Mouse (Mus musculus) heart, embryonic 11.5 days (tissue): ENCODE measurements around the gene Trp53tg5. TPM values are rescaled to one million over a fixed set of nuclear protein-coding genes. Genes with fewer than 3 reads are reported as not detected.

Experiments
- ATAC-seq: fragments of 200-750 bp; cut with Nextera tagmentation; replicated peaks from 2 replicates; pipeline ENCODE4 v1.8.0; 2017; ENCODE audit warnings: moderate library complexity; ENCODE audit not compliant: insufficient number of reproducible peaks, low FRiP score, low TSS enrichment
- H3K27ac ChIP-seq: fragments of 300-500 bp; sonication (generic); 2 replicates; pipeline ENCODE4 v1.5.1; 2014; ENCODE audit warnings: mild to moderate bottlenecking, low read depth, low read length
- H3K27me3 ChIP-seq: fragments of 300-500 bp; sonication (generic); 2 replicates; pipeline ENCODE4 v1.6.1; 2014; ENCODE audit warnings: mild to moderate bottlenecking, low read length, mixed read lengths; ENCODE audit not compliant: control insufficient read depth, insufficient read depth
- H3K36me3 ChIP-seq: fragments of 300-500 bp; sonication (generic); 2 replicates; pipeline ENCODE4 v1.6.1; 2014; ENCODE audit warnings: mild to moderate bottlenecking, low read length, moderate library complexity, mixed read lengths; ENCODE audit not compliant: control insufficient read depth, insufficient read depth
- H3K4me1 ChIP-seq: fragments of 300-500 bp; sonication (generic); 2 replicates; pipeline ENCODE4 v1.6.1; 2014; ENCODE audit warnings: low read length; ENCODE audit not compliant: control insufficient read depth, insufficient read depth
- H3K4me2 ChIP-seq: fragments of 300-500 bp; sonication (generic); 2 replicates; pipeline ENCODE4 v1.6.1; 2014; ENCODE audit warnings: mild to moderate bottlenecking, moderate library complexity
- H3K4me3 ChIP-seq: fragments of 300-500 bp; sonication (generic); 2 replicates; pipeline ENCODE4 v1.5.1; 2014; ENCODE audit warnings: low read depth, low read length
- H3K9ac ChIP-seq: fragments of 300-500 bp; sonication (generic); 2 replicates; pipeline ENCODE4 v1.6.1; 2014; ENCODE audit warnings: mild to moderate bottlenecking, low read depth, low read length, moderate library complexity
- H3K9me3 ChIP-seq: fragments of 300-500 bp; sonication (generic); replicated peaks from 2 replicates; pipeline ENCODE4 v1.6.1; 2016; ENCODE audit warnings: low read length; ENCODE audit not compliant: control insufficient read depth
- WGBS: fragments of 180-500 bp; shearing (Covaris S2); extraction: QIAGEN DNeasy Blood & Tissue Kit; methylation state at CpG from one replicate; pipeline ENCODE4 v1.1.7; 2014; ENCODE audit not compliant: insufficient replicate concordance; 5-methylcytosine and 5-hydroxymethylcytosine counted together
- polyA plus RNA-seq: library from polyadenylated mRNA; unstranded; fragments of >200 nt; fragmentation: Nextera tagmentation; extraction: Ambion mirVana; gene quantifications from 2 replicates; pipeline ENCODE4 v1.2.1, GENCODE M21; 2014

The Trp53tg5 gene
- polyA plus RNA-seq, 1 experiment from 2014 or later: not detected

GRCm38 (mm10) chr2:164421979-164422378 lies 51.5 kb downstream of the Trp53tg5 start:
- no peaks in the 10 kb centered on the region for H3K4me1 ChIP-seq
- no peak overlapping the region for H3K4me3 ChIP-seq
- 0 out of 2 replicates have a peak, but pooled peaks cover 3% of the 10 kb centered on the region for H3K27me3 ChIP-seq
- no peak overlapping the region for H3K27ac ChIP-seq
- H3K36me3 ChIP-seq: 0 out of 2 replicates have a peak, but pooled peaks cover 5% of the 10 kb centered on the region
- H3K4me2 ChIP-seq: no peak overlapping the region
- no peaks in the 10 kb centered on the region for H3K9me3 ChIP-seq
- no peak overlapping the region for H3K9ac ChIP-seq
- 78% methylated on average over 8 of the region's 8 CpGs for WGBS
- no peak for ATAC-seq

- Histone ChIP-seq H3K4me2 (no peak overlapping the region), H3K4me1 (no peaks in the 10 kb centered on the region), H3K27ac (no peak overlapping the region), H3K9ac (no peak overlapping the region), H3K9me3 (no peaks in the 10 kb centered on the region), H3K4me3 (no peak overlapping the region), H3K36me3 (0 out of 2 replicates have a peak, but pooled peaks cover 3% of the 10 kb centered on the region), H3K27me3 (0 out of 2 replicates have a peak, but pooled peaks cover 3% of the 10 kb centered on the region)
- 80% methylated on average over 7 of the region's 7 CpGs for WGBS
- ATAC-seq: no peak
Observed at GRCm38 (mm10) chr2:164421306-164421705, 52.2 kb downstream of the Trp53tg5 start.

Other genes starting within 250 kb of the Trp53tg5 start
- not detected in 2 replicates for gene Svs2, start 235.3 kb downstream of the Trp53tg5 start, polyA plus RNA-seq
- gene Svs3b, start 217.1 kb downstream of the Trp53tg5 start, polyA plus RNA-seq: not detected in 2 replicates
- not detected in 2 replicates for gene Svs4, start 195.3 kb downstream of the Trp53tg5 start, polyA plus RNA-seq
- gene Svs3a, start 184.5 kb downstream of the Trp53tg5 start, polyA plus RNA-seq: not detected in 2 replicates
- not detected in 2 replicates for gene Svs6, start 157.0 kb downstream of the Trp53tg5 start, polyA plus RNA-seq
- not detected in 2 replicates for gene Svs5, start 141.0 kb downstream of the Trp53tg5 start, polyA plus RNA-seq
- 0.39 and 0.97 TPM in 2 replicates for gene Slpi, start 84.6 kb downstream of the Trp53tg5 start, polyA plus RNA-seq
- gene Rbpjl, start 70.6 kb downstream of the Trp53tg5 start, polyA plus RNA-seq: 0.06 and 0.19 TPM in 2 replicates
- gene Matn4, start 68.6 kb downstream of the Trp53tg5 start, polyA plus RNA-seq: 0.34 and 0.77 TPM in 2 replicates
- gene Sdc4, start 29.8 kb downstream of the Trp53tg5 start, polyA plus RNA-seq: 33.9 and 34.6 TPM in 2 replicates
- 37.0 and 42.3 TPM in 2 replicates for gene Sys1, start 16.8 kb downstream of the Trp53tg5 start, polyA plus RNA-seq
- 4.8 and 8.4 TPM in 2 replicates for gene Gm20458, start 12.8 kb downstream of the Trp53tg5 start, polyA plus RNA-seq
- 16.5 and 21.9 TPM in 2 replicates for gene Dbndd2, start 12.4 kb upstream of the Trp53tg5 start, polyA plus RNA-seq
- 63.0 and 66.0 TPM in 2 replicates for gene Pigt, start 23.8 kb upstream of the Trp53tg5 start, polyA plus RNA-seq
- gene Wfdc2, start 88.7 kb upstream of the Trp53tg5 start, polyA plus RNA-seq: 6.6 and 10.3 TPM in 2 replicates
- not detected in 2 replicates for gene Spint3, start 99.7 kb upstream of the Trp53tg5 start, polyA plus RNA-seq
- not detected in 2 replicates for gene Wfdc6a, start 111.7 kb upstream of the Trp53tg5 start, polyA plus RNA-seq
- gene Eppin, start 119.9 kb upstream of the Trp53tg5 start, polyA plus RNA-seq: not detected in 2 replicates
- gene Wfdc6b, start 139.8 kb upstream of the Trp53tg5 start, polyA plus RNA-seq: not detected in 2 replicates
- gene Wfdc8, start 139.9 kb upstream of the Trp53tg5 start, polyA plus RNA-seq: not detected in 2 replicates
- gene Wfdc16, start 165.1 kb upstream of the Trp53tg5 start, polyA plus RNA-seq: not detected in 2 replicates
- gene Wfdc10, start 182.3 kb upstream of the Trp53tg5 start, polyA plus RNA-seq: 0.53 TPM in 1 of 2 replicates, not detected in the other
- gene Wfdc9, start 182.9 kb upstream of the Trp53tg5 start, polyA plus RNA-seq: not detected in 2 replicates
- not detected in 2 replicates for gene Wfdc11, start 200.4 kb upstream of the Trp53tg5 start, polyA plus RNA-seq
- not detected in 2 replicates for gene Wfdc13, start 211.4 kb upstream of the Trp53tg5 start, polyA plus RNA-seq
- gene Spint4, start 224.8 kb upstream of the Trp53tg5 start, polyA plus RNA-seq: not detected in 2 replicates
- not detected in 2 replicates for gene Spint5, start 241.6 kb upstream of the Trp53tg5 start, polyA plus RNA-seq